Mouse (Mus musculus) skeletal muscle tissue, adult 2 months (tissue): ENCODE measurements at regions not wholly inside any gene's neighbourhood (a gene's known extent, or its start where the extent isn't known, plus 50 kb on each side); places are given as distances from the start of the nearest gene placed in this dataset.
"Not testable (repeated sequence)": the region's sequence is repeated elsewhere in the genome, so short reads cannot be mapped to it uniquely, and the experiment has no call there.

ENCODE experiments used
- DNase-seq: peaks from one replicate; pipeline ENCODE4 v3.0.0-alpha.2; 2012; ENCODE audit warnings: low read depth, low spot score

GRCm38 (mm10) chr13:20039590-20039989 lies 50.8 kb upstream of the Elmo1 start:
- DNase-seq: no peak

- DNase-seq: no peak
These were observed 51.9 kb upstream of the Elmo1 start for GRCm38 (mm10) chr13:20038463-20038862.

GRCm38 (mm10) chr13:20037436-20037835 lies 53.0 kb upstream of the Elmo1 start:
- DNase-seq: no peak

GRCm38 (mm10) chr13:20033937-20034735 lies 56.3 kb upstream of the Elmo1 start:
- peak; percentile 60 for DNase-seq

GRCm38 (mm10) chr13:20031660-20032059 lies 58.7 kb upstream of the Elmo1 start:
- no peak for DNase-seq

GRCm38 (mm10) chr13:20031082-20031481 lies 59.3 kb upstream of the Elmo1 start:
- no peak for DNase-seq

GRCm38 (mm10) chr13:20026612-20027011 lies 63.8 kb upstream of the Elmo1 start:
- no peak for DNase-seq

- DNase-seq: not testable (repeated sequence)
These were observed 73.9 kb upstream of the Elmo1 start for GRCm38 (mm10) chr13:20016454-20016853.

- no peak for DNase-seq
These were observed 77.8 kb upstream of the Elmo1 start for GRCm38 (mm10) chr13:20012621-20013020.

- no peak for DNase-seq
These were observed 81.2 kb upstream of the Elmo1 start for GRCm38 (mm10) chr13:20009164-20009563.

- DNase-seq: no peak
These were observed 82.8 kb upstream of the Elmo1 start for GRCm38 (mm10) chr13:20007561-20007960.

GRCm38 (mm10) chr13:19997606-19998005 lies 92.8 kb upstream of the Elmo1 start:
- DNase-seq: no peak

GRCm38 (mm10) chr13:19975621-19976020 lies 114.8 kb upstream of the Elmo1 start:
- DNase-seq: peak; percentile 13

- no peak for DNase-seq
These were observed 123.8 kb upstream of the Elmo1 start for GRCm38 (mm10) chr13:19966566-19966965.

GRCm38 (mm10) chr13:19963031-19963430 lies 127.4 kb upstream of the Elmo1 start:
- no peak for DNase-seq

- no peak for DNase-seq
These were observed 104.7 kb upstream of the Gpr141 start for GRCm38 (mm10) chr13:19928761-19929160.

- no peak for DNase-seq
These were observed 103.8 kb upstream of the Gpr141 start for GRCm38 (mm10) chr13:19927807-19928206.

GRCm38 (mm10) chr13:19921084-19921827 lies 97.2 kb upstream of the Gpr141 start:
- no peak for DNase-seq

GRCm38 (mm10) chr13:19911860-19912584 lies 88.0 kb upstream of the Gpr141 start:
- no peak for DNase-seq

GRCm38 (mm10) chr13:19902786-19903185 lies 78.7 kb upstream of the Gpr141 start:
- no peak for DNase-seq

- no peak for DNase-seq
These were observed 73.1 kb upstream of the Gpr141 start for GRCm38 (mm10) chr13:19897191-19897590.
